Mouse (Mus musculus) myocyte (in vitro differentiated cells): ENCODE measurements around the gene Gabrq. TPM values are rescaled to one million over a fixed set of nuclear protein-coding genes. Genes with fewer than 3 reads are reported as not detected.

Source experiments
- H3K27me3 ChIP-seq: one replicate; pipeline ENCODE4 v1.6.1; 2011; ENCODE audit not compliant: control insufficient read depth, insufficient read depth, insufficient read length
- H3K36me3 ChIP-seq: one replicate; pipeline ENCODE4 v1.6.1; 2011; ENCODE audit not compliant: control insufficient read depth, insufficient read depth
- H3K4me2 ChIP-seq: one replicate; pipeline ENCODE4 v1.6.1; 2011; ENCODE audit warnings: low read depth, control low read depth
- H3K4me3 ChIP-seq: one replicate; pipeline ENCODE4 v1.5.1; 2011; ENCODE audit warnings: mild to moderate bottlenecking, control low read depth, moderate library complexity
- H3K79me2 ChIP-seq: one replicate; pipeline ENCODE4 v1.6.1; 2011; ENCODE audit not compliant: control insufficient read depth, insufficient read depth
- H3ac ChIP-seq: one replicate; pipeline ENCODE4 v1.6.1; 2011; ENCODE audit not compliant: control insufficient read depth, insufficient read length
- CEBPB ChIP-seq: IDR thresholded peaks from 2 replicates; pipeline ENCODE4 v1.6.1; 2011; ENCODE audit warnings: mild to moderate bottlenecking, moderate library complexity; ENCODE audit not compliant: poor library complexity, insufficient read depth, severe bottlenecking
- E2F4 ChIP-seq: IDR thresholded peaks from one replicate; pipeline ENCODE4 v1.6.1; 2011; ENCODE audit warnings: mild to moderate bottlenecking, control low read depth, moderate library complexity; ENCODE audit not compliant: insufficient read depth
- MAX ChIP-seq: IDR thresholded peaks from one replicate; pipeline ENCODE4 v1.6.1; 2011; ENCODE audit warnings: low read depth, mild to moderate bottlenecking, control low read depth
- MYOD1 ChIP-seq, 3 experiments: IDR thresholded peaks; one replicate each; pipeline ENCODE4 v1.6.1; 2011; ENCODE audit warnings: control low read depth in 2 of 3, low read depth in 2 of 3, mild to moderate bottlenecking in 2 of 3, moderate library complexity in 1 of 3; ENCODE audit not compliant: insufficient read length in 2 of 3, control insufficient read depth in 1 of 3
- MYOG ChIP-seq, 3 experiments: IDR thresholded peaks; one replicate each; pipeline ENCODE4 v1.6.1; 2011; ENCODE audit warnings: control low read depth in 2 of 3, low read depth in 2 of 3, mild to moderate bottlenecking in 2 of 3; ENCODE audit not compliant: insufficient read length in 2 of 3, control insufficient read depth in 1 of 3, insufficient read depth in 1 of 3
- POLR2A ChIP-seq: IDR thresholded peaks from one replicate; pipeline ENCODE4 v1.6.1; 2011; ENCODE audit warnings: low read depth, mild to moderate bottlenecking, control low read depth, moderate library complexity; ENCODE audit not compliant: insufficient read length
- POLR2AphosphoS2 ChIP-seq: IDR thresholded peaks from one replicate; pipeline ENCODE4 v1.6.1; 2011; ENCODE audit warnings: low read depth, control low read depth; ENCODE audit not compliant: insufficient read length
- REST ChIP-seq: IDR thresholded peaks from one replicate; pipeline ENCODE4 v1.6.1; 2011; ENCODE audit warnings: mild to moderate bottlenecking, control low read depth, moderate library complexity; ENCODE audit not compliant: insufficient read depth, insufficient read length
- SRF ChIP-seq: IDR thresholded peaks from one replicate; pipeline ENCODE4 v1.6.1; 2011; ENCODE audit warnings: low read depth; ENCODE audit not compliant: control insufficient read depth, insufficient read length
- TCF12 ChIP-seq: IDR thresholded peaks from one replicate; pipeline ENCODE4 v1.6.1; 2011; ENCODE audit warnings: mild to moderate bottlenecking, control low read depth; ENCODE audit not compliant: poor library complexity, insufficient read depth, severe bottlenecking
- TCF3 ChIP-seq: IDR thresholded peaks from one replicate; pipeline ENCODE4 v1.6.1; 2011; ENCODE audit warnings: low read depth, control low read depth; ENCODE audit not compliant: insufficient read length
- USF1 ChIP-seq: IDR thresholded peaks from one replicate; pipeline ENCODE4 v1.6.1; 2011; ENCODE audit warnings: low read depth, mild to moderate bottlenecking, control low read depth, moderate library complexity
- polyA plus RNA-seq: library from polyadenylated mRNA; unstranded; fragments of >200 nt; fragmentation: generic; extraction: Trizol; gene quantifications from one replicate; pipeline ENCODE4 v1.2.1, GENCODE M21; 2012; ENCODE audit warnings: missing spikeins

The Gabrq gene
- polyA plus RNA-seq, 1 experiment, result not detected

DNA sequence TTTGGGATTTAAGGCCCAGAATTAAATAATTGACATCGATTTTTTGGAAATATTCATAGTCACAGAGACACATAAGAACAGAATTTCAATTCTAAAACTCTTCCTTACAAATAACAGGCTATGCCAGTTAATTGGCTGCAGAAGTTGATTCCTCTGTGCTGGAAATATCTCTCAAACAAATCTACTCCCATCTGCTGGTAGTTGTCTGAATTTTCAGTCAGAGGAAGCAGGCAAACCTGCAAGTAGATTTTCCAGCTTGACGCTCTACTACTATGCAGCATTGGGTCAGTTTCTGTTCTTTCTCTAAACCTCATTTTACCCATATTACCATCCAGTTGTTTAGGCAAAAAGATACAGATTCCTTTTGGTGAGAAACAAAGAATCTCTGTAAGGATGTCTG lies 1.7 kb upstream of the Gabrq start:
- no peak overlapping the region for H3K4me2 ChIP-seq
- H3ac ChIP-seq, result no peak overlapping the region
- no peaks in the 10 kb centered on the region for H3K79me2 ChIP-seq
- no peaks in the 10 kb centered on the region for H3K36me3 ChIP-seq
- H3K4me3 ChIP-seq, result no peak overlapping the region
- no peaks in the 10 kb centered on the region for H3K27me3 ChIP-seq
- TF ChIP-seq MYOD1 (IDR thresholded peaks at IDR 0.05; ENCODE audit: control insufficient read depth in 1 of 3, insufficient read length in 2 of 3, low read depth in 2 of 3), result no peak
- no peak for TF ChIP-seq POLR2A

DNA sequence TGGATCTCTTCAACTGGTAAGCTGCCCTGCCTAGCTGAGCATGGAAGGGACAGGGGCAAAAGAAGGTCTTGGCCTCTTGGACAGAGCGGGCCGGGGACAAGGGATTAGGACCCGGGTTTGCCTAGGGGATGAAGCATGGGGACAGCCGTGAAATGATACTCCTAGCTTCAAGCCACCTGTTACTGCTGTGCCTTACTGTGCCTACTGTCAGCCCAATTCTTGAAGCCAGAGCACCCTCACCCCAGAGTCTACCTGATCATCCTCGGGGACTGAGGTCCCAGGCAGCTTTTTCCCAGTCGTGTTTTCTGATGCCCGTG lies 569 bp downstream of the Gabrq start:
- no peaks in the 10 kb centered on the region for H3K79me2 ChIP-seq
- no peaks in the 10 kb centered on the region for H3K36me3 ChIP-seq
- no peak overlapping the region for H3K4me3 ChIP-seq
- TF ChIP-seq TCF3, result no peak
- TF ChIP-seq SRF, result no peak
- TF ChIP-seq POLR2AphosphoS2, result no peak
- TF ChIP-seq TCF12, result no peak
- TF ChIP-seq REST, result no peak
- TF ChIP-seq MYOD1 (IDR thresholded peaks at IDR 0.05; ENCODE audit: control insufficient read depth in 1 of 3, insufficient read length in 2 of 3, low read depth in 2 of 3), result no peak
- no peak for TF ChIP-seq MAX
- no peak for TF ChIP-seq CEBPB
- TF ChIP-seq POLR2A, result no peak
- no peak for TF ChIP-seq E2F4
- TF ChIP-seq USF1, result no peak
- no peak for TF ChIP-seq MYOG (IDR thresholded peaks at IDR 0.05; ENCODE audit: control insufficient read depth in 1 of 3, insufficient read depth in 1 of 3, insufficient read length in 2 of 3, low read depth in 2 of 3)
- no peak overlapping the region for H3ac ChIP-seq
- no peak overlapping the region for H3K4me2 ChIP-seq
- H3K27me3 ChIP-seq, result no peaks in the 10 kb centered on the region

Other genes with a start within 250 kb of the Gabrq start
- gene Gabra3, start 168.3 kb upstream of the Gabrq start, polyA plus RNA-seq, result 0.10 TPM
- 22.3 TPM for gene Cetn2, start 93.2 kb downstream of the Gabrq start, polyA plus RNA-seq
- 74.4 TPM for gene Nsdhl, start 93.4 kb downstream of the Gabrq start, polyA plus RNA-seq
- gene Zfp185, start 162.2 kb downstream of the Gabrq start, polyA plus RNA-seq, result not detected
- gene Pnma5, start 211.9 kb downstream of the Gabrq start, polyA plus RNA-seq, result 0.07 TPM
- gene Pnma3, start 239.6 kb downstream of the Gabrq start, polyA plus RNA-seq, result not detected